Mouse (Mus musculus) midbrain, embryonic 10.5 days (tissue): ENCODE measurements around the gene Gpr15. TPM values are rescaled to one million over a fixed set of nuclear protein-coding genes. Genes with fewer than 3 reads are reported as not detected.

Experiments
- DNase-seq: peaks from one replicate; pipeline ENCODE4 v3.0.0-alpha.2; 2017; ENCODE audit warnings: low spot score
- H3K27ac ChIP-seq: fragments of 300-500 bp; sonication (generic); replicated peaks from 2 replicates; pipeline ENCODE4 v1.5.1; 2016; ENCODE audit warnings: mild to moderate bottlenecking
- H3K27me3 ChIP-seq: fragments of 300-500 bp; sonication (generic); 2 replicates; pipeline ENCODE4 v1.6.1; 2016; ENCODE audit warnings: low read depth, mild to moderate bottlenecking; ENCODE audit not compliant: poor library complexity, severe bottlenecking
- H3K36me3 ChIP-seq: fragments of 300-500 bp; sonication (generic); 2 replicates; pipeline ENCODE4 v1.6.1; 2016; ENCODE audit warnings: mild to moderate bottlenecking, moderate library complexity
- H3K4me1 ChIP-seq: fragments of 300-500 bp; sonication (generic); 2 replicates; pipeline ENCODE4 v1.6.1; 2016
- H3K4me3 ChIP-seq: fragments of 300-500 bp; sonication (generic); 2 replicates; pipeline ENCODE4 v1.5.1; 2016; ENCODE audit warnings: mild to moderate bottlenecking, moderate library complexity
- H3K9me3 ChIP-seq: fragments of 300-500 bp; sonication (generic); replicated peaks from 2 replicates; pipeline ENCODE4 v1.6.1; 2016; ENCODE audit warnings: mild to moderate bottlenecking
- WGBS: fragments of 180-500 bp; shearing (Covaris S2); methylation state at CpG from one replicate; pipeline ENCODE4 v1.1.7; 2016; 5-methylcytosine and 5-hydroxymethylcytosine counted together
- polyA plus RNA-seq: library from polyadenylated mRNA; unstranded; fragments of >200 nt; fragmentation: Nextera tagmentation; extraction: Ambion mirVana; gene quantifications from 2 replicates; pipeline ENCODE4 v1.2.1, GENCODE M21; 2016

Gpr15 gene
- polyA plus RNA-seq, 1 experiment from 2014 or later: 0.09 TPM

GRCm38 (mm10) chr16:58713128-58713527 lies 5.7 kb downstream of the Gpr15 start:
- H3K9me3 ChIP-seq: no peaks in the 10 kb centered on the region
- H3K4me3 ChIP-seq: no peak overlapping the region
- H3K36me3 ChIP-seq: no peaks in the 10 kb centered on the region
- no peak overlapping the region for H3K27ac ChIP-seq
- 91% methylated on average over 1 of the region's 1 CpGs for WGBS
- peaks cover 3% of the 10 kb centered on the region; the same call in 1 of the 2 replicates for H3K4me1 ChIP-seq
- no peaks in the 10 kb centered on the region for H3K27me3 ChIP-seq
- no peak for DNase-seq

GRCm38 (mm10) chr16:58712221-58712620 lies 6.6 kb downstream of the Gpr15 start:
- H3K9me3 ChIP-seq: no peaks in the 10 kb centered on the region
- 80% methylated on average over 8 of the region's 8 CpGs for WGBS
- no peak for DNase-seq
- no peak overlapping the region for H3K27ac ChIP-seq
- no peaks in the 10 kb centered on the region for H3K27me3 ChIP-seq
- H3K36me3 ChIP-seq: no peaks in the 10 kb centered on the region
- no peaks in the 10 kb centered on the region for H3K4me1 ChIP-seq
- H3K4me3 ChIP-seq: no peak overlapping the region

GRCm38 (mm10) chr16:58709536-58709935 lies 9.3 kb downstream of the Gpr15 start:
- DNase-seq: no peak
- WGBS: 80% methylated on average over 4 of the region's 4 CpGs
- Histone ChIP-seq H3K4me1 (no peaks in the 10 kb centered on the region), H3K9me3 (no peaks in the 10 kb centered on the region), H3K36me3 (no peaks in the 10 kb centered on the region), H3K27ac (no peak overlapping the region), H3K27me3 (no peaks in the 10 kb centered on the region), H3K4me3 (no peak overlapping the region)

GRCm38 (mm10) chr16:58708601-58709475 lies 10.0 kb downstream of the Gpr15 start:
- no peak overlapping the region for H3K27ac ChIP-seq
- no peaks in the 10 kb centered on the region for H3K9me3 ChIP-seq
- H3K27me3 ChIP-seq: no peaks in the 10 kb centered on the region
- H3K4me3 ChIP-seq: no peak overlapping the region
- H3K36me3 ChIP-seq: no peaks in the 10 kb centered on the region
- WGBS: 79% methylated on average over 3 of the region's 3 CpGs
- H3K4me1 ChIP-seq: no peaks in the 10 kb centered on the region
- DNase-seq: no peak

- H3K9me3 ChIP-seq: no peaks in the 10 kb centered on the region
- H3K27ac ChIP-seq: no peak overlapping the region
- no peak for DNase-seq
- no peaks in the 10 kb centered on the region for H3K36me3 ChIP-seq
- H3K27me3 ChIP-seq: no peaks in the 10 kb centered on the region
- H3K4me1 ChIP-seq: no peaks in the 10 kb centered on the region
- no peak overlapping the region for H3K4me3 ChIP-seq
- WGBS: 95% methylated on average over 4 of the region's 4 CpGs
These were observed 11.5 kb downstream of the Gpr15 start for GRCm38 (mm10) chr16:58707276-58707905.

- H3K4me1 ChIP-seq: no peaks in the 10 kb centered on the region
- H3K9me3 ChIP-seq: no peaks in the 10 kb centered on the region
- H3K4me3 ChIP-seq: no peak overlapping the region
- no peaks in the 10 kb centered on the region for H3K36me3 ChIP-seq
- DNase-seq: no peak
- no peaks in the 10 kb centered on the region for H3K27me3 ChIP-seq
- H3K27ac ChIP-seq: no peak overlapping the region
These were observed 13.9 kb downstream of the Gpr15 start for GRCm38 (mm10) chr16:58704999-58705398.

GRCm38 (mm10) chr16:58703382-58704124 lies 15.3 kb downstream of the Gpr15 start:
- Histone ChIP-seq H3K9me3 (no peaks in the 10 kb centered on the region), H3K4me3 (no peak overlapping the region), H3K27ac (no peak overlapping the region), H3K27me3 (no peaks in the 10 kb centered on the region), H3K4me1 (no peaks in the 10 kb centered on the region), H3K36me3 (no peaks in the 10 kb centered on the region)
- DNase-seq: no peak
- 61% methylated on average over 10 of the region's 10 CpGs for WGBS

- Histone ChIP-seq H3K4me3 (no peak overlapping the region), H3K27me3 (no peaks in the 10 kb centered on the region), H3K36me3 (no peaks in the 10 kb centered on the region), H3K9me3 (no peaks in the 10 kb centered on the region), H3K27ac (no peak overlapping the region), H3K4me1 (no peaks in the 10 kb centered on the region)
- WGBS: 91% methylated on average over 10 of the region's 10 CpGs
- no peak for DNase-seq
These were observed 16.4 kb downstream of the Gpr15 start for GRCm38 (mm10) chr16:58702329-58702932.

- no peak for DNase-seq
- no peak overlapping the region for H3K4me3 ChIP-seq
- H3K36me3 ChIP-seq: no peaks in the 10 kb centered on the region
- WGBS: 73% methylated on average over 6 of the region's 6 CpGs
- H3K27ac ChIP-seq: no peak overlapping the region
- no peaks in the 10 kb centered on the region for H3K4me1 ChIP-seq
- no peaks in the 10 kb centered on the region for H3K9me3 ChIP-seq
- no peaks in the 10 kb centered on the region for H3K27me3 ChIP-seq
These were observed 17.1 kb downstream of the Gpr15 start for GRCm38 (mm10) chr16:58701779-58702178.

GRCm38 (mm10) chr16:58700816-58701424 lies 17.9 kb downstream of the Gpr15 start:
- Histone ChIP-seq H3K9me3 (no peaks in the 10 kb centered on the region), H3K4me1 (no peaks in the 10 kb centered on the region), H3K27me3 (no peaks in the 10 kb centered on the region), H3K4me3 (no peak overlapping the region), H3K36me3 (no peaks in the 10 kb centered on the region), H3K27ac (no peak overlapping the region)
- no peak for DNase-seq
- WGBS: 87% methylated on average over 12 of the region's 12 CpGs

- WGBS: 85% methylated on average over 6 of the region's 6 CpGs
These were observed 18.7 kb downstream of the Gpr15 start for GRCm38 (mm10) chr16:58700174-58700573.

GRCm38 (mm10) chr16:58697261-58697660 lies 21.6 kb downstream of the Gpr15 start:
- Histone ChIP-seq H3K27me3 (no peaks in the 10 kb centered on the region), H3K27ac (no peak overlapping the region)
- WGBS: 100% methylated on average over 1 of the region's 1 CpGs

More at GRCm38 (mm10) chr16:58700174-58700573, 18.7 kb downstream of the Gpr15 start:
- H3K36me3 ChIP-seq: no peaks in the 10 kb centered on the region
- no peaks in the 10 kb centered on the region for H3K9me3 ChIP-seq
- H3K27me3 ChIP-seq: no peaks in the 10 kb centered on the region
- no peak overlapping the region for H3K27ac ChIP-seq
- DNase-seq: no peak
- H3K4me1 ChIP-seq: no peaks in the 10 kb centered on the region
- no peak overlapping the region for H3K4me3 ChIP-seq

More at GRCm38 (mm10) chr16:58697261-58697660, 21.6 kb downstream of the Gpr15 start:
- Histone ChIP-seq H3K9me3 (no peaks in the 10 kb centered on the region), H3K4me3 (no peak overlapping the region), H3K4me1 (no peaks in the 10 kb centered on the region), H3K36me3 (no peaks in the 10 kb centered on the region)
- no peak for DNase-seq
